ENCODE assay signal across 10 mouse cellular contexts in genomic region chr16:44615172-44615877, GRCm38 (mm10). TPM values are rescaled to one million over a fixed set of nuclear protein-coding genes. Genes with fewer than 3 reads are reported as not detected.
DNase-seq lines count a peak whose midpoint lies in the region; ATAC-seq and TF ChIP-seq lines count a peak whose summit lies in the region.
"Had no signal": no experiment of that assay in that cellular context is flagged by ENCODE, and none has a peak within 500 bp of the region (broad histone marks: within the 10 kb centered on the region; RNA-seq: fewer than 3 reads in every experiment).

No protein-coding gene starts in this region.

- TF ChIP-seq CTCF in hindbrain, postnatal 0 days (IDR thresholded peaks at IDR 0.05; ENCODE audit: low read depth), result no peak

- H3K9me3 ChIP-seq in lung, embryonic 16.5 days (ENCODE audit: control insufficient read depth, low read length), result no peaks in the 10 kb centered on the region
- no peaks in the 10 kb centered on the region for H3K9me3 ChIP-seq in hindbrain, postnatal 0 days (ENCODE audit: low read length)

- WGBS in lung, embryonic 16.5 days, result 40% methylated on average over 9 of the region's 9 CpGs
- WGBS in hindbrain, postnatal 0 days, result 41% methylated on average over 9 of the region's 9 CpGs

- H3K4me1 ChIP-seq in lung, embryonic 16.5 days (replicated peaks; ENCODE audit: control insufficient read depth, insufficient read depth, low read length), result peaks cover 19% of the 10 kb centered on the region
- H3K4me1 ChIP-seq in hindbrain, postnatal 0 days (ENCODE audit: insufficient read depth, low read length), result 0 out of 2 replicates have a peak, but pooled peaks cover 11% of the 10 kb centered on the region

- peak; percentile 39 for DNase-seq in embryo, embryonic 10 days (ENCODE audit: low spot score)
- DNase-seq in embryo, embryonic 10.5 days (ENCODE audit: low spot score), result no peak
- DNase-seq in lung, postnatal 25 days (ENCODE audit: low spot score), result no peak
- no peak for DNase-seq in hindbrain, postnatal 0 days (ENCODE audit: low spot score)
- DNase-seq in retina, postnatal 1 day, result peak; percentile 54
- DNase-seq in layer of hippocampus, adult 18-20 months (ENCODE audit: low spot score in 2 of 2), result no peak
- DNase-seq: B cell, adult 2 months had no signal

- H3K27me3 ChIP-seq in lung, embryonic 16.5 days (ENCODE audit: control insufficient read depth, insufficient read depth, low read depth, low read length), result no peaks in the 10 kb centered on the region
- H3K27me3 ChIP-seq in hindbrain, postnatal 0 days (ENCODE audit: insufficient read depth, low read length), result no peaks in the 10 kb centered on the region

- no peak overlapping the region for H3K9ac ChIP-seq in lung, embryonic 16.5 days (ENCODE audit: low read length)
- H3K9ac ChIP-seq in hindbrain, postnatal 0 days (replicated peaks; ENCODE audit: low read length), result no peak overlapping the region

- ATAC-seq in lung, embryonic 16.5 days (ENCODE audit: low read depth), result no peak
- ATAC-seq in hindbrain, postnatal 0 days, result no peak
- no peak for ATAC-seq in CD4-positive, CD25-positive, alpha-beta regulatory T cell, adult 4 months

- H3K4me2 ChIP-seq in lung, embryonic 16.5 days (ENCODE audit: low read depth, low read length), result no peak overlapping the region
- H3K4me2 ChIP-seq in hindbrain, postnatal 0 days (ENCODE audit: low read depth, low read length), result no peak overlapping the region

- H3K36me3 ChIP-seq in lung, embryonic 16.5 days (ENCODE audit: control insufficient read depth, insufficient read depth, low read length), result no peaks in the 10 kb centered on the region
- H3K36me3 ChIP-seq in hindbrain, postnatal 0 days (ENCODE audit: insufficient read depth, low read length), result no peaks in the 10 kb centered on the region

- H3K4me3 ChIP-seq in lung, embryonic 16.5 days (ENCODE audit: low read length), result no peak overlapping the region
- no peak overlapping the region for H3K4me3 ChIP-seq in hindbrain, postnatal 0 days (ENCODE audit: low read length)

- H3K27ac ChIP-seq in lung, embryonic 16.5 days (ENCODE audit: low read length), result peak overlapping the region; percentile 79; the same call in 1 of the 2 replicates
- H3K27ac ChIP-seq in hindbrain, postnatal 0 days, result peak overlapping the region; percentile 76

RNA-seq across cellular contexts. Expression of gene Boc, which starts 56.6 kb away (rescaled TPM):
- 29.7 and 32.0 TPM in 2 replicates for polyA plus RNA-seq in lung, embryonic 16.5 days (2015; fragmentation: Nextera tagmentation; extraction: Ambion mirVana)
- 43.9 and 45.5 TPM in 2 replicates for total RNA-seq in hindbrain, postnatal 0 days (2014; rRNA removed)
- polyA plus RNA-seq in hindbrain, postnatal 0 days (2015; fragmentation: Nextera tagmentation; extraction: Ambion mirVana), result 6.8 and 8.1 TPM in 2 replicates
- under 1 TPM in 1 of 2 experiments, not detected in 1; 0.79 TPM for polyA plus RNA-seq in CD4-positive, CD25-positive, alpha-beta regulatory T cell, adult 4 months (2017; shearing (Covaris generic))
- 10 to 100 TPM; 11.5 to 11.6 TPM for total RNA-seq in layer of hippocampus, adult 18-20 months (2021)
- total RNA-seq: megakaryocyte-erythroid progenitor cell, adult 5-6 weeks had no signal

Comparison
In these comparisons a context has a peak if more than half of its experiments do, and no peak if none do; other contexts are left out.
1. DNase-seq: peak in embryo, embryonic 10 days (single experiment) and retina, postnatal 1 day (single experiment); none in embryo, embryonic 10.5 days (single experiment), lung, postnatal 25 days (single experiment), hindbrain, postnatal 0 days (single experiment) and layer of hippocampus, adult 18-20 months (0 of 2).